Mouse (Mus musculus) frontal cortex, postnatal 25 days (tissue): ENCODE results near the gene Lrp6.

ENCODE experiments used
- DNase-seq, 2 experiments: peaks; one replicate each; pipeline ENCODE4 v3.0.0; 2022; ENCODE audit warnings: low spot score in 2 of 2

Gene Lrp6

GRCm38 (mm10) chr6:134533021-134533420 lies 33.7 kb downstream of the Lrp6 start:
- no peak for DNase-seq

- no peak for DNase-seq
Measured at GRCm38 (mm10) chr6:134531950-134532349, 34.8 kb downstream of the Lrp6 start.

- no peak for DNase-seq
Measured at GRCm38 (mm10) chr6:134529340-134529739, 37.4 kb downstream of the Lrp6 start.

GRCm38 (mm10) chr6:134528396-134528795 lies 38.4 kb downstream of the Lrp6 start:
- no peak for DNase-seq

GRCm38 (mm10) chr6:134527596-134528128 lies 39.1 kb downstream of the Lrp6 start:
- DNase-seq = no peak

GRCm38 (mm10) chr6:134526821-134527595 lies 39.8 kb downstream of the Lrp6 start:
- DNase-seq = no peak

- DNase-seq = no peak
Measured at GRCm38 (mm10) chr6:134526275-134526674, 40.5 kb downstream of the Lrp6 start.

GRCm38 (mm10) chr6:134521411-134521810 lies 45.4 kb downstream of the Lrp6 start:
- DNase-seq = no peak

GRCm38 (mm10) chr6:134520821-134521220 lies 45.9 kb downstream of the Lrp6 start:
- no peak for DNase-seq

- no peak for DNase-seq
Measured at GRCm38 (mm10) chr6:134518450-134518849, 48.3 kb downstream of the Lrp6 start.

- DNase-seq = no peak
Measured at GRCm38 (mm10) chr6:134517141-134517540, 49.6 kb downstream of the Lrp6 start.

- no peak for DNase-seq
Measured at GRCm38 (mm10) chr6:134515416-134515815, 51.3 kb downstream of the Lrp6 start.

- DNase-seq = no peak
Measured at GRCm38 (mm10) chr6:134513896-134514510, 52.8 kb downstream of the Lrp6 start.

GRCm38 (mm10) chr6:134513011-134513410 lies 53.8 kb downstream of the Lrp6 start:
- no peak for DNase-seq

GRCm38 (mm10) chr6:134512478-134512877 lies 54.3 kb downstream of the Lrp6 start:
- no peak for DNase-seq

GRCm38 (mm10) chr6:134511118-134511517 lies 55.6 kb downstream of the Lrp6 start:
- DNase-seq = no peak

- DNase-seq = no peak
Measured at GRCm38 (mm10) chr6:134510280-134510679, 56.5 kb downstream of the Lrp6 start.

- DNase-seq = no peak
Measured at GRCm38 (mm10) chr6:134509731-134510226, 57.0 kb downstream of the Lrp6 start.

- no peak for DNase-seq
Measured at GRCm38 (mm10) chr6:134504866-134505265, 61.9 kb downstream of the Lrp6 start.

- DNase-seq = no peak
Measured at GRCm38 (mm10) chr6:134502335-134502734, 64.4 kb downstream of the Lrp6 start.

- DNase-seq = no peak
Measured at GRCm38 (mm10) chr6:134500381-134501162, 66.2 kb downstream of the Lrp6 start.

GRCm38 (mm10) chr6:134499089-134499488 lies 67.7 kb downstream of the Lrp6 start:
- no peak for DNase-seq
